Mouse (Mus musculus): ENCODE measurements around the gene Fgf8. TPM values are rescaled to one million over a fixed set of nuclear protein-coding genes. Genes with fewer than 3 reads are reported as not detected.

The Fgf8 gene
- polyA plus RNA-seq, 1 experiment from 2014 or later, result not detected

DNA sequence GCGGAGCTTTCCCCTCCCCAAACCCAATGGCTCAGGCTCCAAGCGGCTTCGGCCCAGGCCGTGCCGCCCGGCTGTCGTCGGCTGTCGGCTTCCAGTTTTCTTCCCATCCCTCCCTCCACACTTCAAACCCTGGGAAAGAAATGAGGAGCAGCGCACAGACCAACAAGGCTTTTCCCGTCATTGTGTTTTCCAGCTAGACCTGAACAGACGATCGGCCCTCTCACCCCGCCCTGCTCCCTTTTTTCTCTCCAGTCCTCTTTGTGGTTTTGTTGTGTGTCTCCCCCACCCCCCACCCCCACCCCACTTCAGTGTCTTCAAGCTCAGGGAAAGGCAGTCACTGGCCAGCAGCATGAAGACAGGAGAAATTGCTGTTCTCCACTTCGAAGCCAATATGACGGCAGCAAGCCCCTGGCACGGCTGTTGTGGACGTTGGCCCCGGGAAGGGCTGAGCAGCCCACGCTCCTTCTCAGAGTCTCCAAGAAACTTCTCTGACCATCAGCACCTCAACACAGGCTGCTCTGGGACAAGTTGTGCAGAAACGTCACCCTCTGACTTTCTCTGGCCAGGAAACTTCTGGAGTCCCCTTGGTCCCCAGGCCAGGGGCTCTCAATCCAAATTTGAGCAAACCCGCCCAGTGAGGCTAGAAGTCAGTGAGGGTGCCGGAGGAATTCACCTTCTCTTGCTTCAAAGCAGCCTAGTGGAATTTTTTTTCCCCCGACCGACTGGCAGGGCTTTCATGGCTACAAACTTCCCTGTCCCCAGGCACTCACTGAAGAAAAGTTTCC lies 47.0 kb downstream of the Fgf8 start:
- H3K36me3 ChIP-seq, result no peaks in the 10 kb centered on the region
- H3K27me3 ChIP-seq (replicated peaks), result no peaks in the 10 kb centered on the region
- H3K4me1 ChIP-seq (replicated peaks), result no peaks in the 10 kb centered on the region
- no peak overlapping the region for H3K9ac ChIP-seq
- no peak for ATAC-seq
- whole genome bisulfite sequencing, result 43% methylated on average over 25 of the region's 25 CpGs
- H3K27ac ChIP-seq, result no peak overlapping the region
- H3K4me3 ChIP-seq (replicated peaks), result no peak overlapping the region
- 0 out of 2 replicates have a peak overlapping the region, but pooled peaks have one; percentile 5 for H3K4me2 ChIP-seq (replicated peaks)
- no peaks in the 10 kb centered on the region for H3K9me3 ChIP-seq

DNA sequence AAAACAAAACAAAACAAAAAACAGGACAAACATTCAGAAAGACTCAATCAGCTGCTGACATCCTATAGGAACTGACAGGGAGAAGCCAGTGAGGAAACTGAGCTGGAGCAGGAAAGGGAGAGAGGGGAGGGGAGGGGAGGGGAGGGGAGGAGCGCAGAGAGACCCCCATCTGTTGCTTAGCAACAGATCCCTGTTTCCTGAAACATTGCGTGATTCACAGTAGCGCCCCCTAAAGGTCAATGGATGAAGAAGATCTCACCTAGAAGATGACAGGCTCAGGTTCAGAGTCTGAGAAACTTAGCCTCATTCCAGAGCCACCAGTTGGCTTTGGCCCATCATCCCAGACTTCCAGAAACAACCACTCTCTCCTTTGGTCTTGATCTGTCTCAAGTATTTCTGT lies 48.7 kb downstream of the Fgf8 start:
- Histone ChIP-seq H3K36me3 (no peaks in the 10 kb centered on the region), H3K27me3 (replicated peaks) (no peaks in the 10 kb centered on the region), H3K9ac (no peak overlapping the region), H3K4me2 (replicated peaks) (no peak overlapping the region), H3K27ac (no peak overlapping the region), H3K4me3 (replicated peaks) (no peak overlapping the region), H3K4me1 (replicated peaks) (no peaks in the 10 kb centered on the region), H3K9me3 (no peaks in the 10 kb centered on the region)
- WGBS, result 41% methylated on average over 3 of the region's 3 CpGs
- ATAC-seq, result no peak

DNA sequence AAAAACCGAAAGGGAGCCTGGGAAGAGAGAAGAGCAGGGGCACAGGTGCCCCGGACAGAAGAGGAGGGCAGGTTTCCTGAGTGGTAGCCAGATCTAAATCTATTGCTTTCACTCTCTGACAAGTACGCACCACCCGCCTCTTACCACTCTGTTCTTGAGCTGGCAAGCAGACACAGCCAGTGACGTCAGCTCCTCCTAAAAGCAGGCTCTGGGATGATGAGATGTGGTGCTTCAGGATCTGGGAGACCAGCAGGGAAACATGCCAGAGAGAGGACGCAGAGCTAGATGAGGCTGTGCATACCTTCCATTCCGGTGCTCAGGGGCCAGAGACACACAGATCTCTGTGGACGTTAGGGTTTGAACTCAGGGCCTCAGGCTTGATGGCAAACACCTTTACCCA lies 50.5 kb downstream of the Fgf8 start:
- ATAC-seq, result no peak
- H3K9me3 ChIP-seq, result no peaks in the 10 kb centered on the region
- 82% methylated on average over 8 of the region's 8 CpGs for WGBS

DNA sequence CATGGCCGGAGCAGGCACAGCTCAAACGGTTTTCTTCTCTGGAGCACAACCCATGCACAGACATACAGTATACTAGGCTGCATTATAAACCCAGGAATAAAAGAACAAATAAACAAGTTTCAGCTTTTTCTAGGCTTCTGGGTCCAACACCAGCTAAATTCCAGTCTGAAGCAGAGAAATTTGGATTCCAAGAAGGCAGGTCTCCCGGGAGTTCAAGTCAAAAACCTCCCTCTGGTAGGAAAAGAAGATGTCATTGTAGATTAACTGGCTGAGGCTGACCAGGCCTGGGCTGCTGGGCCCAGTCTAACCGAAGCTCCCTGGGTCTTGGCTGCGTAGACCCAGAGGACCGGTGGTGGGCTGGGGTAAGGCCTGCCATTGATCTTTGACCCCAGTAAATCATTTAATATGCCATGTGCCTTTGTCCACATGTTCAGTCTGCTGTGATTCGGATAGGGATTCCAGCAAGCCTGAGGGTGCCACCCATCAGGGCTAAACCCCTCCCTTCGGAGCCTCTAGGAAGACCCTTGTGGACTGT lies 51.6 kb downstream of the Fgf8 start:
- H3K4me1 ChIP-seq (replicated peaks), result no peaks in the 10 kb centered on the region
- no peak overlapping the region for H3K9ac ChIP-seq
- no peak overlapping the region for H3K4me3 ChIP-seq (replicated peaks)
- H3K36me3 ChIP-seq, result no peaks in the 10 kb centered on the region
- WGBS, result 48% methylated on average over 8 of the region's 8 CpGs
- H3K9me3 ChIP-seq, result no peaks in the 10 kb centered on the region
- H3K27me3 ChIP-seq (replicated peaks), result no peaks in the 10 kb centered on the region
- no peak overlapping the region for H3K27ac ChIP-seq
- no peak overlapping the region for H3K4me2 ChIP-seq (replicated peaks)
- no peak for ATAC-seq

More for the DNA sequence above, 50.5 kb downstream of the Fgf8 start:
- Histone ChIP-seq H3K4me1 (replicated peaks) (no peaks in the 10 kb centered on the region), H3K4me2 (replicated peaks) (no peak overlapping the region), H3K4me3 (replicated peaks) (no peak overlapping the region), H3K36me3 (no peaks in the 10 kb centered on the region), H3K27ac (no peak overlapping the region), H3K9ac (no peak overlapping the region), H3K27me3 (replicated peaks) (no peaks in the 10 kb centered on the region)

DNA sequence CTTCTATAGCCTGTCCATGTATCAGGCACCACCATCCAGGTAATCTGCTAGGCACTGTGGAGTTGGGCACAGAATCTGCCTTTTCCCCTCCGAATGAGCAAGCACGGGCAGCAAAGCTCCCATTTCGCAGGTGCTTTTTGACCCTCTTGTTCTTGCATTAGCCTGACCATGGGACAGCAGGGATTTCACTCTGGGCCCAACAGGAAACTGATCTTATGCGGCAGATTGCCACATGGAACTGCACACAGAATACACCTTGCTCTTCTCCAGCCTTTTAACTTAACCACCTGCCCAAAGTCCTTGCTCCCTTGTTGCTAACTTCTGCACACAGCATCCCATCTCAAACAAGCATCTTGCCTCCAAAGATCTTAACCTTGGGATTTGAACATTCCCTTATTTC lies 55.7 kb downstream of the Fgf8 start:
- no peaks in the 10 kb centered on the region for H3K27me3 ChIP-seq (replicated peaks)
- no peak overlapping the region for H3K9ac ChIP-seq
- H3K9me3 ChIP-seq, result no peaks in the 10 kb centered on the region
- H3K27ac ChIP-seq, result no peak overlapping the region
- no peaks in the 10 kb centered on the region for H3K36me3 ChIP-seq
- 70% methylated on average over 4 of the region's 4 CpGs for WGBS
- no peak overlapping the region for H3K4me2 ChIP-seq (replicated peaks)
- no peak for ATAC-seq
- no peak overlapping the region for H3K4me3 ChIP-seq (replicated peaks)
- no peaks in the 10 kb centered on the region for H3K4me1 ChIP-seq (replicated peaks)

Other genes with a start within 250 kb of the Fgf8 start
- 13.3 and 14.0 TPM in 2 replicates for gene Poll, start 182.4 kb downstream of the Fgf8 start, polyA plus RNA-seq (2015; fragmentation: Nextera tagmentation; extraction: Ambion mirVana)
- gene Gm17018, start 182.3 kb downstream of the Fgf8 start, polyA plus RNA-seq (2015; fragmentation: Nextera tagmentation; extraction: Ambion mirVana), result 36.2 and 38.2 TPM in 2 replicates
- gene Fbxw4, start 82.6 kb downstream of the Fgf8 start, polyA plus RNA-seq (2015; fragmentation: Nextera tagmentation; extraction: Ambion mirVana), result 1.9 and 3.6 TPM in 2 replicates
- gene Npm3, start 6.7 kb upstream of the Fgf8 start, polyA plus RNA-seq (2015; fragmentation: Nextera tagmentation; extraction: Ambion mirVana), result 13.4 and 14.7 TPM in 2 replicates
- gene Mgea5, start 40.9 kb upstream of the Fgf8 start, polyA plus RNA-seq (2015; fragmentation: Nextera tagmentation; extraction: Ambion mirVana), result 36.3 and 36.4 TPM in 2 replicates
- gene Kcnip2, start 73.1 kb upstream of the Fgf8 start, polyA plus RNA-seq (2015; fragmentation: Nextera tagmentation; extraction: Ambion mirVana), result 1.6 and 1.8 TPM in 2 replicates

All from intestine, embryonic 15.5 days (tissue).